Mouse (Mus musculus) thymus, postnatal 25 days (tissue): ENCODE results near the gene Plce1.
"Not testable (repeated sequence)": the region's sequence is repeated elsewhere in the genome, so short reads cannot be mapped to it uniquely, and the experiment has no call there.

Experiments used
- DNase-seq: peaks from one replicate; pipeline ENCODE4 v3.0.0; 2022

Plce1 gene

DNA sequence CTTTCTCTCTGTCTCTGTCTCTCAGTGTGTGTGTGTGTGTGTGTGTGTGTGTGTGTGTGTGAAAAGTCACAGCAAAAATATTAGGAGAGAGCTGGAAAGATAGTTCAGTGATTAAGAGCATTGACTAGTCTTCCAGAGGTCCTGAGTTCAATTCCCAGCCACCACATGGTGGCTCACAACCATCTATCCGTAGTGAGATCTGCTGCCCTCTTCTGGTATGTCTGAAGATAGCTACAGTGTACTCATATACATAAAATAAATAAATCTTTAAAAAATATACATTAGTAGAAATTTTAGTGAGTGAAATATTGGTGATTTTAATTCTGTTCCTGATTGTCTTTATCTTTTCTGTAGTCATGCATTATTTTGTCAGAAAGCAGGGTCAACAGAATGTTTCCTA is 161.6 kb downstream of the Plce1 start:
- DNase-seq = not testable (repeated sequence)

DNA sequence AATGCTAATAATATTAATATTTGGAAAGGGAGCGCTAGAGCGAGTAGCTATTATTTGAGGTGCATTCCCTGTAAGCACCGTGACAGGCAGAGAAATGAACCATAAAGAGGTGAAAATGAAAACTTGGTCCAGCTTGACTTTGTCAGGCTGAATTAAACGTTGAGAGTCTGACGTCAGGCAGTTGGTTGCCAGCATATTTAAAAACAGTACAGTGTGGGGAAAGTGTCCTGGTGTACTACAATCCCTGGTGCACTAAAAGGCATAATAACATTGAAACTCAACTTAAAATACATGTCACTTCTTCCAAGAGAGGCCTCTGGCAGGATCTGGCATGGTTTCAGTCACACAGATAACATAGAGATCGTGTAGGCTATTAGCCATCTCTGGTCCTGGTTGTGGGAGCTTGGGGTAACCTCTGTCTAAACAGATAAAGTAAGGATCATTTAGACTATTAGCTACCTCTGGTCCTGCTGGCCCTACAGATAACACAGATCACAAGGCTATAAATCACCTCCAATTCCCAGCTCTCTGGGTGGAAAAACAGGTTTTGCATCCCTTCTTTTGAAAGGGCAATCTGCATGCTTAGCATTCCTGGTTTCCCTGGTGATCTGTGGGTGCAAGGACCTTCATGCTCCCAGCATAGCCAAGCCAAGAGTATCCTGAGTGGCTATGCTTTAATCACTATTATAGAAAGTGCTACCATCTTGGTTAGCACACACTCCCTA is 164.1 kb downstream of the Plce1 start:
- no peak for DNase-seq

DNA sequence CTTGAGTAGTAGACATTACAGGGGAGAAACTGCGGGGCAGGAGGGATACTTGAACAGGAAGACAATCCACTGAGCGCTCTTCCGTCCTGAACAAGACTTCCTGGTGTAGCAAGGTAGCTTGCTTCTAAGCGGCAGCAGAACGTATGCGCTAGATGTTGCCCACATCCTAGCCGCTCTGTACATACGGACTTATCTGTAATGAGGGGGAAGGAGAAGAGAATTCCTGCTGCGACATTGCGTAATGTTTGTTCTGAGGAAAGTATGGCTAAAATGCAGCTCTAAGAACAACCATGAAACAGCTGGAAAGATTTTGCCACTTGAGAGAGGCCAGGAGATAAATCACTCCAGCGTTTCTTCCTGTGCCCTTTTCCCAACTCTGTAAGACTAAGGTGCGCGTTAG is 177.1 kb downstream of the Plce1 start:
- DNase-seq = no peak

DNA sequence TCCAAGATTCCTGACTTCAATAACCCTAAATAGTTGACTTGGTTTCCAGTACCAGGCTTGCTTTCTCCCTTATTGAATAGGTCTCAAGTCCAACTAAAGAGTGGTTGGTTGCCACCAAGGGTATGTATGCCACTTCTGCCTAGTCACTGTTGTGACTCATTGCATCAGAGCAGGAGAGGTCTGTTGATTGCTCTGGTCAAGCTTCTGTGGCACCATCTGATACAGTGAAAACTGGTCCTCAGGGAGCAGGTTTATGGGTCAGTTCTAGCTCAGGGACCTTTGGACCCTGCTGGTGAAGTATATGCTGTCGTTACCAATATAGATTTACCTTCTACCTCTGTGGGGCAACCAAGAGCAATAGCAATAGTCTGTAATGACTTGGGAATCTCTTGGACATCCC is 184.5 kb downstream of the Plce1 start:
- no peak for DNase-seq

DNA sequence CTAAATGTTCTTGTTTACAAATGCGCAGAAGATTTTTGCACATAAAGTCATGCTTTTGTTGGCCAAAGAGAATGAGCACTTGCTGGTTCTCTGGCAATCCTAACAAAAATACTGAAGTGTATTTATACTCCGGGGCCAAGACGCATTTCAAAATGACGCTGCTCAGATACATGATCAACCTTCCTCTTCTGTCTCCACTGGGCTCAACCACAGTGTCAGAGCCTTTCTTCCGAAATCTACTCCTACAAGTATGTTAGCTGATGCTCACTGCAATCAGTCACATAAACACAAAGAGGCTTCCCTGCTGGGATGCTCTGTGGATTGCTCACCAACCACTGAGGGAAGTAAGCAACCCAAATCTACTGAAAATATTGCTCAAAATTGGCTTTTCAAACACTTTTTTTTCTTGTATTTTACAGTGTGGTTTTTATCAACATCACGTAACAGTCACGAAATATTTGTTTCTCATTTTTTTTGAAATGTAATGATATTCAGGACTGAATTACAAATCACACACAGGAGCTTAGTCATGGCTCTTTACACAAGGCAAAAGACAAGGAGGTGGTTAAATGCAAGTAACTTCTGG is 191.2 kb downstream of the Plce1 start:
- DNase-seq = no peak

DNA sequence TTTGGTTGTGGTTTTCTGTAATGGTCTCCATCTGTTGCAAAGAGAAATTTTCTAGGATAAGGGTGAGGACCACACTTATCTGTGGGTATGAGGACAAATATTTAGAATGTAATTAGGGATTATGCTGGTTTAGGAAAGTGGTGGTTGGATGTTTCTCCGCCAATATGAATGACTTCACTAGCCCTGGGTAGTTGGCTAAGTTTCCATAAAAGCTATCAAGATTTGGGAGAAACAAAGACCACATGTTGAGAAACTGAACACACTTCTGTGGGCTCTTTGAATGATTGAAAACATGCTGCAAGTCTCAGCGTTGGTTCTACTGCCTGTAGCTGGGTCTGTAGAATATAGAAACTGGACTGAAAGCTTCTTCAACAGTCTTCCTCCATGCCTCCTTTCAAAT is 193.0 kb downstream of the Plce1 start:
- no peak for DNase-seq

DNA sequence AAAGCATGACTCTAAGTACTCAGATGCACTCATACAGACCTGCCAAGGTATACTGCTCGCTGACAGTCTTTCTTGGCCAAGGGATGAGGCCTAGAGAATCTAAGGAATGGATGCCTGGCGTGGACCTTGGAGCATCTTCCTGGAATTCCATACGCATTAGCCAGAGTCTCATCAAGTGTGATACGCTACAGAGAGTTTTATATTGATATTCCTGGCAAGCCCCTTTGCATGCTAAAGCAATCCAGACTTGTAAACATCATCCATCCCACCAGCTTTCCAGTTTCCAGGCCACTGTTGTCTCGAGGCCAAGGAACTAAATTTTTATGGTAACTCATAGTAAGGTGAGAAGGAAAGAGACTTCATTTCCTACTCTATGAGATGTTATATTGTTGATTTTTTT is 197.7 kb downstream of the Plce1 start:
- DNase-seq = no peak

DNA sequence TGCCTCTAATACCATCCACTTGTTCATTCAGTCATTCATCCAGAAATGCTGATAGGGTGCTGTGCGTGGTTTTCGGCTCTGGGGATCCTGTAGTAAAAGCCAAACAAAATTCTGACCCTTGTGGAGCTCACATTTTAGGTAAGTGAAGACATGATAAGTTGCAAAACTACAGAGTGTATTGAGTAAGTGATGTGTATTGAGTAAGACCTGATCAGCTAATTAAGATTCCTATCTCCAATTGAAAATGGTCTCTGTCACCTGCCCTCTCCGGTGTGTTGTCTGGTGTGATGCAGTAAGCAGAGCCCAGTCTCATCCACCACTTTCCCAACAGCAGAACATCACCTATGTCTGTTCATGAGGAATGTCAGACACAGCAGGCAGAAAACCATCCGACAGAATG is 198.6 kb downstream of the Plce1 start:
- no peak for DNase-seq

DNA sequence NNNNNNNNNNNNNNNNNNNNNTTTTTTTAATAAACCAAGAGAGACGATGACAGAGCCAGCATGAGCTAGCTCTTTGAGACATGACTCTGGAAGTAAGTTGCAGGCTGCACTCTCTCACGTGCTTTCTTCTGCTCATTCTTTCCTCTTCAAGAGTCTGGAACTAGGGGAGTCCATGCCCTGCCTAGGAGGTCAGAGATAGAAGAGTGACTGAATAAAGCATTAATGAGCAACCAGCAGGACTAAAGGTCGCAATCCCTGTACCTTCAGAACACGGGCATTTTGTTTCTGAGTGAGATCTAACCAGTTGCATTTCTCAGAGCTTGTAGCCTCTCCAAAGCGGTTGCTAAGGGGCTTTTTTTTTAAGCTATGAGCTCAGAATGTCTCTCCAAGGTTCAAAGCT is 206.4 kb downstream of the Plce1 start:
- DNase-seq = no peak

DNA sequence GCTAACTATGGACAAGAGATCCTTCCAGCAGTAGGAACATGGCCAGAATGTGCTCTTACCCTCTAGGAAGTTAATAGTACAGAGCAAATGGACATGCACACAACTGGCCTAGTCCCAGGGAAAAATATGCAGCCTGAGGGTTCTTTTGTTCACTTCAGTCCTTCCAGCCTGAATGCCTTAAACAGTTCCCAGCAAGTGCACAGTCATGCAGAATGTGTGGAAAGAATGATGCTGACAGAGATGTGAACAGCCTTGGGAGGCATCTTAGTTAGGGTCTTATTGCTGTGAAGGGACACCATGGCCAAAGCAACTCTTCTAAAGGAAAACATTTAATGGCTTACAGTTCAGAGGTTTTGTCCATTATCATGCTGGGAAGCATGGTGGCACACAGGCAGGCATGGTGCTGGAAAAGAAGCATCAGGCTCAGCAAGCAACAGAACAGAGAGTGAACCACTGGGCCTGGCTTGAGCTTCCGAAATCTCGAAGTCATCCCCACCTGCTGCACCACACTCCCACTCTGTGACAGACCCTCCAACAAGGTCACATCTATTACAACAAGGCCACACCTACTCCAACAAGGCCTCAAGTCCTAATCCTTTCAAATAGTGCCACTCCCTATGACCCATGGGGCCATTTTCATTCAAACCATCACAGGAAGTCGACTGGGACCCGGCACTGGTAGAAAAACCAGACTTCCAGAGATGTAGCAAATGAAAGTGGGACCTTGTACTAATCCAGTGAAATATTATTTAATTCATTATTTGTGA is 208.0 kb downstream of the Plce1 start:
- no peak for DNase-seq

DNA sequence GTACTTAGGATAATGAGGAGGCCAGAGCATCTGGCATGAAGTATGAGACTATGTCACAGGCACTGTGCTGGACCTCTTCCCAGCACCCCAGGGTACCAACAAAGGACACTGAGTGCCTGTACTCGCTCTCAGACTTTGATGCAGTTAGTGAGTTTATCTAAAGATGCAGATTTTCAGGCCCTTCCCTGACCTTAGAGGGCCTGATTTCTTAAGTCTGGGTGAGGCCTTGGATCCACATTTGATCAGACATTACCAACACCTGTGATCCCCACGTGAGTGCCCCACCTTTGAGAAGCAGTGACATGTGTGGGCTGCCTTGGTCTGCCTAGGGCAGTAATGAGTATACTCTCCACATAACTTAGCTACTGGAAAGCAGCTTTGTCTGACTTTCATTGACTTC is 209.4 kb downstream of the Plce1 start:
- DNase-seq = no peak

DNA sequence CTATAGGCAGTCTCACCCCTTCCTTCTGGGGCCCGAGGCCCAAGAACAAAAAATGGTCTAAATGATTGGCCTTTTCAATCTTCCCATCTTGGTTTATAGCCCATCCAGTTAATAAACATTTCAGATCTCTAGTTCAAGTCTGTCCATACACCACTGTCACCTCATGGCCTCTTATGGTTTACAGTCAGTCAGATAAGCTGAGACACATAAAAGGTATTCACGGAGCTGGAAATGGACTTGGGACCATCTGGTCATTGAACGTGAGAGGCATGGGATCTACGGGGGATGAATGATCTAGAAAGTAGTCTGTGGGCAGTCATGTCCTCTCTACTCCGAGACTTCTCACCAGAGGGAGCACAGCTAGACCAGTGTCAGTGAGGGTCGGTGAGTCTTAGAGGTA is 210.6 kb downstream of the Plce1 start:
- DNase-seq = no peak

DNA sequence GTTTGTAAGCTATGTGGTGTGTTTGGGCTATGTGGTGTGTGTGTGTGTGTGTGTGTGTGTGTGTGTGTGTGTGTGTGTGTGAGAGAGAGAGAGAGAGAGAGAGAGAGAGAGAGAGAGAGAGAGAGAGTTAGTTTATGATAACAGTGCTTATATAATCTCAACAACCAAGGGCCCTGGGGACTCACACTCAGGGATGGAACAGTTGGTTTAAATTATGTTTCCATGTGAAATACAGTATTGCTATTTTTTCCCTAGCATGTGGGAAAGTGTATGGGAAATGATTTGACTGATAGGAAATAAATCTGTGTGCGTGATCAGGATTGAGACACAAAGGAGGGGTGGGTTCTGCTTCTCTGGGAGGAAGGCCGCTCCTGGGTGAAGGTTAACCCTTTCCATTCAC is 212.4 kb downstream of the Plce1 start:
- DNase-seq = no peak

DNA sequence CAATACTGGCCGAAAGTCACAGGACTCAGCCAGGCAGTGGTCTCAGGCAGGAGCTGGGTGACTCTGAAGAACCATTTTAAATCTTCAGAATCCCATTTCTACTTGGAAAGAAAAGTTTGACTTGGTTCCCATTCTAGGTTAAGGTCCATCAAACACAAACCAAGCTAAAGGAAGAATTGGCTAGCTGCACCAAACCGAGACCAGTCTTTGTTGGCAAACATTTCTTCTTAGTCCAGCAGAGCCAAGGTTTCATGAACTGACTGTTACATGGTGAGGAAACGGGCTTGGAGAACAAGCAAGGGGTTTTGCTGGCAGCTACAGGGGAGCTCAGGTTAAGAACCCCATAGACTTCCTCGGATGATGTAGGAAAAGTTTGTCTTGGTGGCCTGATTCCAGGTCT is 212.9 kb downstream of the Plce1 start:
- DNase-seq = no peak

DNA sequence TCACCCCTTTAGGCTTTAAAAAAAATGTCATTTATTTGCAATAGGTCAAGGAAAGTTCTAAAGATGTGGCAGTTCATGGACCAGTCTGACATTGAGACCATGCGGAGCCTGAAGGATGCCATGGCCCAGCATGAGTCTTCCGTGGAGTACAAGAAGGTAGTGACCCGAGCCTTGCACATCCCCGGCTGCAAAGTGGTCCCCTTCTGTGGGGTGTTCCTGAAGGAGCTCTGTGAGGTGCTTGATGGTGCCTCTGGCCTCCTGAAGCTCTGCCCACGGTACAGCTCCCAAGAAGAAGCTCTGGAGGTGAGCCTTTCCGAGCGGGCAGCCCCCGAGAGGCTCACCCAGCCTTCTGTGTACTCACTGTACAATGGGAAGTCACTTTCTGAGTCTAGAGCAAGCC is 220.9 kb downstream of the Plce1 start:
- DNase-seq = no peak

DNA sequence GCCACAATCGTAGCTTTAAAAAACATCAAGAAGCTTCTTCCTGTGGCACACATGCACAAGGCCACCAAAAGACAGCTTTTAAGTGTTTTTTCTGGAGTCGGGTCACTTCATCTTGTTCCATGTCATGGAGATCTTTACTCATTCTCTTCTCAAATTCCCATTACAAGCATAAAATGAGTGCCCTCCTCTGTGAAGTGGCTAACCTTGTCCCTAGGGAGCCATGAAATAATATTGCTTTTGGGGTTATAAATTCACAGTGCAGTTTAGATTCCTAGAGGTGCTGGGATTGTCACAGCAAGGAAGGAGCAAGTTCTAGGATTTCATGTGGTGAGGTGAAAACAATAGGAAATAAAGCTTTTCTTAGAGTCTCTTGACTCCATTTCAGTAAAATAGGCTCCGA is 223.8 kb downstream of the Plce1 start:
- no peak for DNase-seq

DNA sequence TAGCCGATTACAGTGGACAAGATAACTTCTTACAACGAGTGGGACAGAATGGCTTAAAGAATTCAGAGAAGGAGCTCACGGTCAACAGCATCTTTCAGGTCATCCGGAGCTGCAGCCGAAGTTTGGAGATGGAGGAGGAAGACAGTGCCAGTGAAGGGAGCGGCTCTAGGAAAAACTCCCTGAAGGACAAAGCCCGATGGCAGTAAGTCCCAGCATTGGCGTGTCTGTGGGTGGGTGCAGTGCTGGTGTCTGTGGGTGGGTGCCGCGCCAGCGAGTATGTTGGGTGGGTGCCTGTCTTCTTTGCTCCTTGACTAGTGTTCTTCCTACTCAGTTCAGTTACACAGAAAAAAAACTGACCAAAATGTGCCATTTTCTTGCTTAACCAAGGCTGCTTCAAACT is 224.3 kb downstream of the Plce1 start:
- no peak for DNase-seq

DNA sequence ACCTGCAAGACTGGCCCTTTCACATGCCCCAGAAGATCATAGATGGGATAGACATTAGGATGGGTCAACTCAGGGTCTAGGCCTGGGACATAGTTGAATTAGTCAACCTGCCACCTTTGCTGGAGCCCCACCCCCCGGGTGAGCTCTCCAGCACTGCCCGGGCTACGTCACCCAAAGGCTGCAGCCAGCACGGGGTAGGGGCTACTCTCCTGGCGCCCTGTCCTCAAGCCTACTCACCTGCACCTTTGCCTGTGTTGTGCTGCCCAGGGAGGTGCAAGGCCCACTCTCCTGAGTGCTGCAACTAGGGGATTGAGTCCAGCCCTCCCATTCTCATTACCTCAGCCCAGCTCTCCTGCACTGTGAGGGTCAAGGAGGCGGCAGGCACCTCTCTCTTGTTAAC is 225.5 kb downstream of the Plce1 start:
- DNase-seq = no peak

DNA sequence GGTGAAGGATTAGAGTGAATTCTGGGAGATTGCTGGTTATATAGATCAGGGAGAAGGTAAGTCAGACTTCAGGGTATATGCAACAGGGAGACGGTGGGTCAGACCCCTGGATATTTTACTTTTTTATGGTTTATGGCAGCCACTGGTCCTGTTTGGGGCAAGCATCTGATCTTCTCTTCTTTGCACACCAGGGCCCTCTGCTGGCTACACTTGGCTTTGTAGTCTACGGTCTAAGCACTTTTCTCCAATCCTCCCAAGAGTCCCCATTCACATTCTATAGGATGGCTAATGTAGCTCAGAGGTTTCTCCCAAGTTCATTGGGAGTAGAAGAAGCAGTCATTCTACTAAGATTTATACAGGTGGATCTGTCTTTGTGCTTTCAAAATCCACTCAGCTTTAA is 228.5 kb downstream of the Plce1 start:
- no peak for DNase-seq

DNA sequence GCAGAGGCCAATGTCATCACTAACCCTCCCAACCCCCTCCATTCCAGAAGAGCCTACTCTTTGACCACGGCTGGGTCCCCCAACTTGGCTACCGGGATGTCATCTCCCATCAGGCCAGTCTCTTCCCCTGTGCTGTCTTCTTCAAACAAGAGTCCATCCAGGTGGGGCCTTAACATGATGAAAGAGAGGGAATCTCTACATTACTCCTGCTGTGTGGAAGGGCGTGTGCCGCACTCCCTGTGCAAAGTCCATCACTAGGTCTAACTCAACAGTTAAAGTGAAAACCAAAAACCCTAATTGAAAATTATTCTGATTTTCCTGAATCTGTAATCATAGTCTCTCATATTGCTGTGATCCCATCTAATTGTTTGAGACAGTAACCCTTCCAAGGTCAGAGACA is 240.9 kb downstream of the Plce1 start:
- DNase-seq = no peak

DNA sequence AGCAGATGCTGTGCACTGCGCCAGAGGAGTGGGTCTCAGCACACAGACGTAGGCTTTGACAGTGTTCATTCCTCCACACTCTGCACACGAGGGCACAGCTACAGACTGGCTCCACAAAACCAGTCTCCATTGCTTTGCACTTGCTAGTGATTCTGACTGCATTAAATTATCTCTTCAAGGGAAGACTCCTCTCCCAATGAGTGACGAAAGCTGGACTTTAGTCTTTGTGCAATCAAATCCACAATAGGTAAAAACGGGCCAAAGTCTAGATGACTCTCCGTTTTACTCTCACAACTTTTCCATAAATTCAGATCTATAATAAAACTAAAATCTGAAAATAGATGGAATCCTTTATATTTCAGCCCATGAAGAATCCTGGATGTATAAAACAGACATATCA is 242.1 kb downstream of the Plce1 start:
- no peak for DNase-seq

DNA sequence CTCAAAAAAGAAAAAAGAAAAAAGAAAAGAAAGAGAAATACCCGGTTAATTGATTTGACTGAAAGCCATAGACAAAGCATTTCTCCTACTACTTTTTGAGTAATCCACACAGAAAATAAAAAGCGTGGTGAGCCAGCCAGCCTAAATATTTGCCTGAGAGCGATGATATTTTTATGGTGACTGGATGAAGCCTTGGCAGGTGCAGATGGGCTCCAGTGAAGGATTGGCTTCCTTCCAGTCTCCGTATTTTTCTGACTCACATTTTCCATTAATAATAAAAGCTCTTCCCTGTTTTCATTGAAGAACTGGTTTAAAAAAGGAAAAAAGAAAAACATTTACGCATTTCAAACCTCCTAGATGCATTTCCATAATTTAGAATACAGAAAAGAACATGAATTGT is 243.1 kb downstream of the Plce1 start:
- no peak for DNase-seq

DNA sequence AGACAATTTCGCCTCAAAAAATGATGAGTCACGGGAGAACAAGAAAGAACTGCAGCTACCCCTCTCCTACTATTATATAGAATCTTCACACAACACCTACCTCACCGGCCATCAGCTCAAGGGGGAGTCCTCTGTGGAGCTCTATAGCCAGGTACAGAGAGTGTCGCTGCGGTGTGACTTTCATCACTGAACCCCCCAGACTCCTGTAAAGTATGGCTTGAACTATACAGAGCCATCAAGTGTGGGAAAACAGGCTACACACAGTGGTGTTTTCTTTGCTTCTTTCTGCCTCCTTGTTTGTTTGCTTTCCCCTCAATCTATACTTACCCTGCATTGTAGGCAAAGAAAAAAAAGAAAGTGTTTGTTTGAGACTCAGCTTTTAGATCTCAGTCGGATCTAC is 247.9 kb downstream of the Plce1 start:
- DNase-seq = no peak

DNA sequence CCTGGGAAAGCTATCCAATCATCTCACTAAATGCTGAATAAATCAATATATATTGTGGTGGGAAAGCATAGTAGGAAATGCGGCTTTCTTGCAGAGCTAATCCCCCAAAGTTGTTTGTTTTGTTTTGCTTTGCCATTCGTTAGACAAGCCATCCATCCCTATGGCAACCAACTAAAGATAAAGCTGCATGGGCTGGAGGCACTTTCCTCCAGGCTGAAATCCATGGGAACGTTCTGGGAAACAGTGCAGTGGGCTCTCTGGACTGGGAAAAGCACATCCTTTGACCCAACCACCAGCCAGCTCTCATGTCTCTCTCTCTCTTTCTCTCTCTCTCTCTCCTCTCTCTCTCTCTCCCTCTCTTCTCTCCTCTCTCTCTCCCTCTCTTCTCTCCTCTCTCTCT is 248.4 kb downstream of the Plce1 start:
- no peak for DNase-seq

DNA sequence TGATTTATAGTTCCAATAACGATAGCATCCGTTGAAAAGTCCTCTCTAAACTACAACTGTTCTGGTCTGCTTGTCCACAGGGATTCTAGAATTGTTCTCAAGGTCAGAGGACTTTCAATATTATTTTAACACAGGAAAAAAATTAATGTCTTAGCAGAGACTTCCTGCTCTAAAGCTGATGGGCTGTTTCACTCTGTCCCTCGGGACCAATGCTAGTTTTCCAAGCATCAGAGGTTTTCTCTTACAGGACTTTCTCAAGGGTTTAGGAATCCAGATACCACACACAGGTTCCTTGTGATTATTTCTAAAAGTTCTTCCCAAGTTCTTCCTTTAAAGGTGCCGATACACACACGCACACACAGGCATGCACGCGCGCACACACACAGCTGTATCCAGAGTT is 263.6 kb downstream of the Plce1 start:
- DNase-seq = no peak
